Mouse (Mus musculus) bone marrow macrophage, adult 2 months (primary cell): ENCODE data around the gene Slc9b1. TPM values are rescaled to one million over a fixed set of nuclear protein-coding genes. Genes with fewer than 3 reads are reported as not detected.

Experiments used
- H3K27ac ChIP-seq: 2 replicates; pipeline ENCODE4 v1.5.1; 2012; ENCODE audit warnings: low read depth, low read length; ENCODE audit not compliant: insufficient read depth
- H3K4me1 ChIP-seq: 2 replicates; pipeline ENCODE4 v1.6.1; 2012; ENCODE audit warnings: low read length; ENCODE audit not compliant: control insufficient read depth, insufficient read depth
- H3K4me3 ChIP-seq: 2 replicates; pipeline ENCODE4 v1.5.1; 2012; ENCODE audit warnings: mild to moderate bottlenecking, low read length, moderate library complexity; ENCODE audit not compliant: insufficient read depth
- CTCF ChIP-seq: IDR thresholded peaks from 2 replicates; pipeline ENCODE4 v1.5.1; 2012; ENCODE audit warnings: low read depth, mild to moderate bottlenecking, low read length, moderate library complexity
- POLR2A ChIP-seq: IDR thresholded peaks from 2 replicates; pipeline ENCODE4 v1.6.1; 2012; ENCODE audit warnings: mild to moderate bottlenecking, low read depth, low read length, borderline replicate concordance
- polyA plus RNA-seq: library from polyadenylated mRNA; stranded (reverse); fragments of >200 nt; gene quantifications from 2 replicates; pipeline ENCODE4 v1.2.4, GENCODE M21; 2012; ENCODE audit not compliant: missing spikeins, insufficient read depth, insufficient read length

Slc9b1 gene
- polyA plus RNA-seq, 1 experiment, result not detected

- Histone ChIP-seq H3K4me1 (peaks cover 7% of the 10 kb centered on the region), H3K27ac (no peak overlapping the region), H3K4me3 (no peak overlapping the region)
- no peak for TF ChIP-seq POLR2A
- TF ChIP-seq CTCF, result no peak
Observed at GRCm38 (mm10) chr3:135444930-135445329, 97.1 kb downstream of the Slc9b1 start.

Other genes with a start within 250 kb of the Slc9b1 start
- gene Cenpe, start 135.5 kb upstream of the Slc9b1 start, polyA plus RNA-seq, result 17.9 and 18.7 TPM in 2 replicates
- gene Bdh2, start 66.8 kb upstream of the Slc9b1 start, polyA plus RNA-seq, result 1.0 and 1.6 TPM in 2 replicates
- gene Slc9b2, start 40.3 kb upstream of the Slc9b1 start, polyA plus RNA-seq, result 4.5 and 7.5 TPM in 2 replicates
- 34.2 and 36.9 TPM in 2 replicates for gene Cisd2, start 75.9 kb downstream of the Slc9b1 start, polyA plus RNA-seq
- gene Ube2d3, start 90.1 kb downstream of the Slc9b1 start, polyA plus RNA-seq, result 389 and 407 TPM in 2 replicates
- 37.4 and 38.8 TPM in 2 replicates for gene Manba, start 137.6 kb downstream of the Slc9b1 start, polyA plus RNA-seq